Mouse (Mus musculus): ENCODE data around the gene Cux2.

- TF ChIP-seq CTCF (IDR thresholded peaks at IDR 0.05; ENCODE audit: low read depth, low read length) (no peak), GATA1 (IDR thresholded peaks at IDR 0.05; ENCODE audit: borderline replicate concordance, low read length) (no peak), TAL1 (conservative IDR thresholded peaks at IDR 0.05; ENCODE audit: low read depth, low read length) (no peak)
Observed at GRCm38 (mm10) chr5:121962359-121962758, 87.5 kb downstream of the Cux2 start.

Measured in G1E (cell line).